Mouse (Mus musculus) heart, embryonic 15.5 days (tissue): ENCODE measurements around the gene Fabp2. TPM values are rescaled to one million over a fixed set of nuclear protein-coding genes. Genes with fewer than 3 reads are reported as not detected.
A peak's percentile ranks its signal among the peaks of the same experiment; 100 is the strongest.
"Not testable (repeated sequence)": the region's sequence is repeated elsewhere in the genome, so short reads cannot be mapped to it uniquely, and the experiment has no call there.

Experiments
- ATAC-seq: fragments of 200-750 bp; cut with Nextera tagmentation; replicated peaks from 2 replicates; pipeline ENCODE4 v1.8.0; 2017; ENCODE audit warnings: low read depth, moderate TSS enrichment; ENCODE audit not compliant: insufficient number of reproducible peaks, insufficient read depth, low FRiP score
- H3K27ac ChIP-seq: fragments of 300-500 bp; sonication (generic); 2 replicates; pipeline ENCODE4 v1.5.1; 2015; ENCODE audit warnings: mild to moderate bottlenecking, inconsistent platforms
- H3K27me3 ChIP-seq: fragments of 300-500 bp; sonication (generic); 2 replicates; pipeline ENCODE4 v1.6.1; 2015; ENCODE audit warnings: inconsistent platforms
- H3K36me3 ChIP-seq: fragments of 300-500 bp; sonication (generic); 2 replicates; pipeline ENCODE4 v1.6.1; 2015; ENCODE audit warnings: mild to moderate bottlenecking, inconsistent platforms
- H3K4me1 ChIP-seq: fragments of 300-500 bp; sonication (generic); replicated peaks from 2 replicates; pipeline ENCODE4 v1.6.1; 2015; ENCODE audit warnings: inconsistent platforms
- H3K4me2 ChIP-seq: fragments of 300-500 bp; sonication (generic); 2 replicates; pipeline ENCODE4 v1.6.1; 2015; ENCODE audit warnings: inconsistent platforms, mild to moderate bottlenecking, moderate library complexity
- H3K4me3 ChIP-seq: fragments of 300-500 bp; sonication (generic); 2 replicates; pipeline ENCODE4 v1.5.1; 2015; ENCODE audit warnings: mild to moderate bottlenecking, inconsistent platforms
- H3K9ac ChIP-seq: fragments of 300-500 bp; sonication (generic); 2 replicates; pipeline ENCODE4 v1.6.1; 2015; ENCODE audit warnings: mild to moderate bottlenecking, inconsistent platforms
- H3K9me3 ChIP-seq: fragments of 300-500 bp; sonication (generic); replicated peaks from 2 replicates; pipeline ENCODE4 v1.6.1; 2016; ENCODE audit warnings: inconsistent platforms
- WGBS: fragments of 180-500 bp; shearing (Covaris S2); methylation state at CpG from one replicate; pipeline ENCODE4 v1.1.7; 2015; ENCODE audit warnings: mixed read lengths; 5-methylcytosine and 5-hydroxymethylcytosine counted together
- polyA plus RNA-seq: library from polyadenylated mRNA; unstranded; fragments of >200 nt; fragmentation: Nextera tagmentation; extraction: Ambion mirVana; gene quantifications from 2 replicates; pipeline ENCODE4 v1.2.1, GENCODE M21; 2015

The Fabp2 gene
- polyA plus RNA-seq, 1 experiment from 2014 or later, result 0.30 TPM

GRCm38 (mm10) chr3:122921676-122922527 lies 27.0 kb downstream of the Fabp2 start:
- Histone ChIP-seq H3K36me3 (no peaks in the 10 kb centered on the region), H3K4me2 (no peak overlapping the region), H3K9ac (no peak overlapping the region), H3K4me1 (peaks cover 11% of the 10 kb centered on the region), H3K4me3 (no peak overlapping the region), H3K27me3 (no peaks in the 10 kb centered on the region), H3K27ac (no peak overlapping the region), H3K9me3 (no peaks in the 10 kb centered on the region)
- WGBS, result 80% methylated on average over 8 of the region's 8 CpGs
- ATAC-seq, result no peak

DNA sequence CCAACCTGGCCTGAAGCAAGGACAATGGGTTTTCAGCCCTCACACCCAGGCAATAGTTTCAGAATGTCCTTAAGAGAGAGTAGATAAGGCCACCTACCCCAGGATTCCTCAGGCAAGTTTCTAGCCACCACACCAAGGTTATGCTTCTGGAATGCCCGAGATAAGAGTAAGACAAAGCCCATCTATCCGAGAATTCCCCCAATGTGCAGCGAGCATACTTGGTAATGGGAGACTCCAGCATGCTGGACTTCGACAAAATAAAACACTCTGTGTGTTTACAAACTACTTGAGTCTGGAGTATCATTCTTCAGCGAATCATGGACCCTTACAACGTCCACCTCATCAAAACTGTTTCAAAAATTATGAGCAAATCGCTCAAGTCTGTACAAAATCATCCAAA lies 28.3 kb downstream of the Fabp2 start:
- H3K9ac ChIP-seq, result no peak overlapping the region
- 44% methylated on average over 7 of the region's 7 CpGs for WGBS
- peak overlapping the region; percentile 73; the same call in 1 of the 2 replicates for H3K4me3 ChIP-seq
- no peak for ATAC-seq
- H3K36me3 ChIP-seq, result peaks cover 3% of the 10 kb centered on the region
- H3K4me2 ChIP-seq, result peak overlapping the region; percentile 76
- H3K27me3 ChIP-seq, result no peaks in the 10 kb centered on the region
- no peak overlapping the region for H3K27ac ChIP-seq
- H3K9me3 ChIP-seq, result no peaks in the 10 kb centered on the region
- peaks cover 11% of the 10 kb centered on the region for H3K4me1 ChIP-seq

DNA sequence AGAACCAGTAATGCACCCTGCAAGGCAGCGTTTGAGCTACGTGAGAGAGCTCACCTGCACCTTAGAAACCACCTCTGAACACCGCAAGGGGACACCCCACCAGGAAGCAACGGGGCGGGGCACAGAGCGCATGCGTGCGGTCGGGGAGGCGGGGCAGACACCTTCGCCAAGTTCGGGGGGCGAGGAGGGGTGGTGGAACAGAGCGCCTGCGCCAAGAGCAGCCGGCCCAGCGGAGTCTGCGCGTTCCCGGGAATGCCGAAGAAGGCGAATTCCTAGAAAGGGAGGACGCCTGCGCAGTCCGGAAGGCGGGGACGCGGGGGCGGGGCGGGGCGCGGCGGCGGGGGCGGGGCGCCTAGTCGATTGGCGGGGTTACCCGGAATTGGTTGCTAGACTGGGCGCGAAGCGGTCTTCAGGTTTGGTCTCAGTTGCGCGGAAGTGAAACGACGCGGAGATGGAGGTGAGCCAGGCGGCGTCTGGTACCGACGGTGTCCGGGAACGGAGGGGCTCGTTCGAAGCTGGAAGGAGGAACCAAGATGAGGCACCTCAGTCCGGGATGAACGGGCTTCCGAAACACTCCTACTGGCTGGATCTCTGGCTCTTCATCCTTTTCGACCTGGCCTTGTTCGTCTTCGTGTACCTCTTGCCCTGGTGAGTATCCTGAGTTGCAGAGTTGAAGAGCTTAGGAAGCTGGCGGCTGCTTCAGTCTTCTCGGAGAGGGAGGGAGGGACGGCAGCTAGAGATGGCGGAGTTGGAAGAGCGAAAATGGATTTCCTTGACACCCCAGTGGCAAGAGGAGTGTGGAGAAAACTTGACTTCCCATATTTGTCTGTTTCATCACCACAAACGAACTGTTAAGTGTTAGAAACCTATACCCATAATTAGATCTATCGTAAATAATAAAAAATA lies 29.4 kb downstream of the Fabp2 start, which contains the start of gene 1810037I17Rik:
TSS of gene 1810037I17Rik (plus strand) at position 195 of the 906 bp plus-strand sequence.
- H3K9ac ChIP-seq, result peak within 1 kb of the TSS; percentile 67
- no peaks in the 10 kb centered on the region for H3K9me3 ChIP-seq

DNA sequence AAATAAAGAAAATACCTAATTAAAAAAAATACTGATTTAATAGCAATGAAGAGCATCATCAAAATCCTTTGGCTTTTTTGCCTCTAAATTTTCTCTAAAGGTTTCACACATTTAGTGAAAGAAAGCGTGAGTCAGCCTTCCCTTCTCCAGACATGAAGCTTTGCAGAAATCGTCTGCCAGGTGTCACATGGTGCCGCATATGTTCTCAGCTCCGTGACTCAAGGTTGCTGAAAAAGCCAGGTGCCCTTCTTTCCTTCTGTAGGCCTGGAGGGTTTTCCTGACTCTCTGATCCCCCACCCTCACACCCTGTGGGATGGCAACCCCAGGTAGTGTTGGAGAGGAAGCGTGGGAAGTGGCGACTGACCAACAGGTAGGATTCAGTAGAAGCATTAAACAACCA lies 34.9 kb downstream of the Fabp2 start:
- no peaks in the 10 kb centered on the region for H3K27me3 ChIP-seq
- 87% methylated on average over 6 of the region's 6 CpGs for WGBS
- H3K4me3 ChIP-seq, result no peak overlapping the region
- H3K9me3 ChIP-seq, result no peaks in the 10 kb centered on the region
- H3K27ac ChIP-seq, result no peak overlapping the region
- H3K4me2 ChIP-seq, result no peak overlapping the region
- no peak overlapping the region for H3K9ac ChIP-seq
- peaks cover 3% of the 10 kb centered on the region for H3K36me3 ChIP-seq
- H3K4me1 ChIP-seq, result peaks cover 4% of the 10 kb centered on the region
- ATAC-seq, result no peak

More for the DNA sequence above, 29.4 kb downstream of the Fabp2 start, which contains the start of gene 1810037I17Rik:
- Histone ChIP-seq H3K4me1 (peaks cover 11% of the 10 kb centered on the region), H3K4me2 (peak within 1 kb of the TSS; percentile 76), H3K27ac (peak within 1 kb of the TSS; percentile 88), H3K27me3 (no peaks in the 10 kb centered on the region), H3K36me3 (peaks cover 3% of the 10 kb centered on the region), H3K4me3 (peak within 1 kb of the TSS; percentile 73)
- ATAC-seq, result peak; percentile 99
- under 1% methylated on average over 68 of the region's 68 CpGs for WGBS

DNA sequence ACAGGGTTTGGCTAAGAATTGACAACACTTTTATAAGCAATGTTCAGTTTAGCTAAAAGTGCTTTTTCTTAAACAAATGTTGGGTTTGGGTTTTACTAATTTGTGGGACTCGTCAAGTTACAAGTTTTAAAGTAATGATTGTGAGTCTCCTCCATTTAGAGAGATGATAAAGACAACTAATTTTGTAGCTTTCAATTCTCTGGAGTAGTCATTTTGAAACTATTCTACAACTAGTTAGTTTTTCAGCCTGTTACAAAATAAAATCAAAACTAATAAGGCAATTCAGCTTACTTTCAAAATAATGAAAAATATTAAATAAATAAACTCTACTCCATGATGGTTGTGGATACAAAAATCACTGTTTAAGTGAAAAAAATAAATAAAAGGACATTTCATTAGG lies 37.6 kb downstream of the Fabp2 start:
- Histone ChIP-seq H3K36me3 (0 out of 2 replicates have a peak, but pooled peaks cover 6% of the 10 kb centered on the region), H3K9ac (no peak overlapping the region), H3K4me1 (0 out of 2 replicates have a peak, but pooled peaks cover 2% of the 10 kb centered on the region), H3K4me2 (no peak overlapping the region), H3K9me3 (no peaks in the 10 kb centered on the region), H3K27ac (no peak overlapping the region), H3K27me3 (no peaks in the 10 kb centered on the region), H3K4me3 (no peak overlapping the region)
- no peak for ATAC-seq
- 89% methylated on average over 1 of the region's 1 CpGs for WGBS

- H3K4me1 ChIP-seq, H3K36me3 ChIP-seq, H3K27ac ChIP-seq, H3K4me3 ChIP-seq, H3K27me3 ChIP-seq, H3K9ac ChIP-seq, H3K9me3 ChIP-seq, H3K4me2 ChIP-seq, ATAC-seq: not testable (repeated sequence)
- 79% methylated on average over 13 of the region's 13 CpGs for WGBS
Observed at GRCm38 (mm10) chr3:122937176-122937575, 42.3 kb downstream of the Fabp2 start.

DNA sequence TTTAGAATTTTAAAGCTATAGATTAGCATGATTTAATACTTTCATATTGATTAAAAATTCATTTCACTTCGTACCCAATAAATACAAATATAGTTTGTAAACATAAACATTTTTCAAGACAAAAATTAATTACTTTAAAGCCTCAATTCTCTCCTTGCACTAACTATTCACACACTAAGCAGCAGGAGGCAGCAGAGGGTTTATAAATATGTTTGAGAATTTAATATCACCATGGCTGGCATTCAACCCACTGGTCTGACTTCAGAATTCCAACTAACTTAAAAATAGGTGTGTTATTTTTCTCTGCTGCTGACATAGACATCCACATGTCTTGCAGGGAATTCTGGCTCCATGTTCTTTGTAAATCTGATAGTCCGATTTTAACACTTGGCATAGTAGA lies 44.3 kb downstream of the Fabp2 start:
- Histone ChIP-seq H3K9ac (no peak overlapping the region), H3K4me3 (no peak overlapping the region), H3K4me2 (no peak overlapping the region), H3K27ac (no peak overlapping the region), H3K9me3 (no peaks in the 10 kb centered on the region), H3K27me3 (no peaks in the 10 kb centered on the region), H3K36me3 (0 out of 2 replicates have a peak, but pooled peaks cover 6% of the 10 kb centered on the region), H3K4me1 (0 out of 2 replicates have a peak, but pooled peaks cover under 1% of the 10 kb centered on the region)
- 54% methylated on average over 2 of the region's 2 CpGs for WGBS
- ATAC-seq, result no peak

DNA sequence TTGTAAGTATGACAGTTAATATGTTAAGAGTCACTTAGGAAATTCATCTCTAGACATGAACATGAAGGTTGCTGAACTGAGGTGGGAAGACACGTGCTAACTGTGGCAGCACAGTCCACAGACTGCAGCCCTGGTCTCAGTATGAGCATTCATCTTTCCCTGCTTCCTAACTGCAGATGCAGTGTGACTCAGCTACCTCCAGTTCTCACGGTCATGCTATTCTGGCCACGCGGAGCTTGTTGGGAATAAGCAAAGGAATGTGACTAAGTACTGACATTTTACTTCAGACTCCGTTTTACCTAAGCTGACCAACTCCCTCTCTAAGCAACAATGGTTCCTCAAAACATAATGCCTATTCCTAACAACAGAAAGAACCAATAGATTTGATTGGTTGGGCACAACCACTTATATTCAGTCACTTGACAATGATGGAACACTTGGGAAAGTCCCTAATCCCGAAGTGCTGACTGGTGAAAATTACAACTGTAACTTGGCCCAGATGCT lies 48.6 kb downstream of the Fabp2 start:
- Histone ChIP-seq H3K4me3 (no peak overlapping the region), H3K4me1 (no peaks in the 10 kb centered on the region), H3K36me3 (peaks cover 8% of the 10 kb centered on the region; the same call in 1 of the 2 replicates), H3K9me3 (no peaks in the 10 kb centered on the region), H3K27ac (no peak overlapping the region), H3K9ac (no peak overlapping the region), H3K27me3 (no peaks in the 10 kb centered on the region), H3K4me2 (no peak overlapping the region)
- 61% methylated on average over 6 of the region's 6 CpGs for whole genome bisulfite sequencing
- ATAC-seq, result no peak

Other genes starting within 250 kb of the Fabp2 start
- 2.6 and 3.9 TPM in 2 replicates for gene Pde5a, start 166.1 kb upstream of the Fabp2 start, polyA plus RNA-seq
- gene Gm10959, start 24.3 kb downstream of the Fabp2 start, polyA plus RNA-seq, result not detected in 2 replicates
- 93.3 and 124 TPM in 2 replicates for gene 1810037I17Rik, start 29.1 kb downstream of the Fabp2 start, polyA plus RNA-seq
- 6.3 and 7.2 TPM in 2 replicates for gene Usp53, start 89.4 kb downstream of the Fabp2 start, polyA plus RNA-seq
- gene Myoz2, start 139.9 kb downstream of the Fabp2 start, polyA plus RNA-seq, result 178 and 261 TPM in 2 replicates